25 mouse cellular contexts compared by ENCODE assay signal in the genomic region with DNA sequence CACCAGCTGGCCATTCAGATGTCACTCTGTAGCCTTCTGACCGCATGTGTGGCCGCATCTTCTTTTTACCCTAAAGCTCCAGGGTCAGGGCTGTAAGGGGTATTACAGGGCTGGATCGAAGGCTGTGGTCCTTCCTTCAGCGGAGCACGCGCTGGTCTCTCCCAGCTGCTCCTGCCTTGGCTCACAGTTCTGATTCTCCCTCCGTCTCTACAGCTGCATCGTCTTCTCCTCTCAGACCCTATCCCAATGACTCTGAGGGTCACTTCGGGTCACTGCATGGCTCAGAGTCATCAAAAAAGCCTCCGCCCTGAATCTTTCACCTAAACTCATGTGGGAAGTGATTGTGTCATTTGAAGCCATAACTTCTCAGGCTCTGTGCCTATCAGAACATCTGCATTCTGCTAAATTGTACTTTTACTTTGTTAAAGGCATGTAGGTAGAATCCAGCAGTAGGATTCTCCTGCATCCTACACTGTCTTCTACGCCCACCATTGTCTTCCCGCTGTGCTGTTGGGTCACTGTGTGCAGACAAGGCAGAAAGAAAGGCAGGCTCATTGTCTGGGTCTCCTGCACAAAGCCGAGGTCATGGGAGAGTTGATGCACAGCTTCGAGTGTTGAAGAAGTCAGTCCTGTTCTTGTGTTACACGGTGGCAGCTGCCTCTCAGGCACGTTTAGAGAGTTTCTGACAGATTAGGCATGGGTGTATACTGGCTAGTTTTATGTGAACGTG.
DNase-seq lines count a peak whose midpoint lies in the region; ATAC-seq lines count a peak whose summit lies in the region.
"Had no signal": no experiment of that assay in that cellular context is flagged by ENCODE, and none has a peak within 500 bp of the region (broad histone marks: within the 10 kb centered on the region; RNA-seq: fewer than 3 reads in every experiment).

No protein-coding gene starts in this region.

- H3K4me2 ChIP-seq in forebrain, embryonic 12.5 days = no peak overlapping the region
- no peak overlapping the region for H3K4me2 ChIP-seq in midbrain, embryonic 14.5 days (ENCODE audit: low read length)
- H3K4me2 ChIP-seq: embryonic facial prominence, embryonic 13.5 days; heart, embryonic 13.5 days; hindbrain, embryonic 15.5 days had no signal

- no peak for DNase-seq in forebrain, embryonic 10.5 days (ENCODE audit: extremely low spot score, low spot score)
- peak; percentile 55 for DNase-seq in midbrain, embryonic 10.5 days (ENCODE audit: low spot score)
- DNase-seq in midbrain, embryonic 14.5 days = no peak
- no peak for DNase-seq in embryonic facial prominence, embryonic 10.5 days (ENCODE audit: low spot score)
- no peak for DNase-seq in thymus, postnatal 0 days (ENCODE audit: low spot score)
- DNase-seq in right cerebral cortex, adult 18-20 months = no peak
- DNase-seq: adrenal gland, adult 8-10 months; adrenal gland, postnatal 36 days; cerebellum, adult 18-20 months; cerebellum, adult 9-10 months; cerebellum, postnatal 14 days; forebrain, postnatal 0 days; gastrocnemius, postnatal 25 days; heart, adult 2 months; heart, postnatal 14 days; heart, postnatal 4 days had no signal

- peak overlapping the region; percentile 25; the same call in 1 of the 2 replicates for H3K27ac ChIP-seq in forebrain, embryonic 10.5 days
- H3K27ac ChIP-seq in forebrain, embryonic 12.5 days = no peak overlapping the region
- peak overlapping the region; percentile 65 for H3K27ac ChIP-seq in midbrain, embryonic 10.5 days (replicated peaks)
- H3K27ac ChIP-seq in midbrain, embryonic 14.5 days (replicated peaks; ENCODE audit: low read depth, low read length) = no peak overlapping the region
- H3K27ac ChIP-seq in embryonic facial prominence, embryonic 10.5 days (replicated peaks) = 0 out of 2 replicates have a peak overlapping the region, but pooled peaks have one; percentile 24
- H3K27ac ChIP-seq: embryonic facial prominence, embryonic 13.5 days; heart, adult 2 months; heart, embryonic 10.5 days; heart, embryonic 13.5 days; hindbrain, embryonic 15.5 days had no signal

- peaks cover 37% of the 10 kb centered on the region for H3K27me3 ChIP-seq in forebrain, embryonic 10.5 days (ENCODE audit: poor library complexity, severe bottlenecking)
- peaks cover 67% of the 10 kb centered on the region for H3K27me3 ChIP-seq in forebrain, embryonic 12.5 days
- H3K27me3 ChIP-seq in midbrain, embryonic 10.5 days (ENCODE audit: low read depth, poor library complexity, severe bottlenecking) = peaks cover 41% of the 10 kb centered on the region
- H3K27me3 ChIP-seq in midbrain, embryonic 14.5 days (ENCODE audit: control insufficient read depth, insufficient read depth, low read length) = no peaks in the 10 kb centered on the region
- H3K27me3 ChIP-seq in embryonic facial prominence, embryonic 10.5 days (replicated peaks; ENCODE audit: low read depth, poor library complexity, severe bottlenecking) = peaks cover 16% of the 10 kb centered on the region; the same call in 1 of the 2 replicates
- H3K27me3 ChIP-seq: embryonic facial prominence, embryonic 13.5 days; heart, embryonic 13.5 days; hindbrain, embryonic 15.5 days had no signal

- no peak for ATAC-seq in forebrain, embryonic 12.5 days (ENCODE audit: low FRiP score)
- ATAC-seq in midbrain, embryonic 14.5 days (ENCODE audit: low FRiP score, low TSS enrichment) = no peak
- ATAC-seq: activated CD4-positive, CD25-positive, alpha-beta regulatory T cell, adult 4 months; forebrain, embryonic 14.5 days; forebrain, postnatal 0 days; intestine, postnatal 0 days had no signal

- H3K9ac ChIP-seq in forebrain, embryonic 12.5 days = no peak overlapping the region
- H3K9ac ChIP-seq in midbrain, embryonic 14.5 days (replicated peaks; ENCODE audit: low read length) = no peak overlapping the region
- H3K9ac ChIP-seq: embryonic facial prominence, embryonic 13.5 days; forebrain, postnatal 0 days; heart, embryonic 13.5 days; hindbrain, embryonic 15.5 days had no signal

- no peaks in the 10 kb centered on the region for H3K9me3 ChIP-seq in forebrain, embryonic 10.5 days
- no peaks in the 10 kb centered on the region for H3K9me3 ChIP-seq in forebrain, embryonic 12.5 days
- H3K9me3 ChIP-seq in midbrain, embryonic 10.5 days (replicated peaks) = no peaks in the 10 kb centered on the region
- no peaks in the 10 kb centered on the region for H3K9me3 ChIP-seq in midbrain, embryonic 14.5 days (ENCODE audit: control insufficient read depth, low read length)
- no peaks in the 10 kb centered on the region for H3K9me3 ChIP-seq in embryonic facial prominence, embryonic 10.5 days
- H3K9me3 ChIP-seq: embryonic facial prominence, embryonic 13.5 days; heart, embryonic 10.5 days; heart, embryonic 13.5 days; hindbrain, embryonic 15.5 days had no signal

- 48% methylated on average over 17 of the region's 17 CpGs for WGBS in forebrain, embryonic 10.5 days
- WGBS in forebrain, embryonic 12.5 days = 40% methylated on average over 17 of the region's 17 CpGs
- WGBS in midbrain, embryonic 10.5 days = 26% methylated on average over 17 of the region's 17 CpGs
- 23% methylated on average over 17 of the region's 17 CpGs for WGBS in midbrain, embryonic 14.5 days
- 57% methylated on average over 17 of the region's 17 CpGs for WGBS in embryonic facial prominence, embryonic 10.5 days

- H3K36me3 ChIP-seq in forebrain, embryonic 10.5 days (replicated peaks) = no peaks in the 10 kb centered on the region
- H3K36me3 ChIP-seq in forebrain, embryonic 12.5 days (replicated peaks) = no peaks in the 10 kb centered on the region
- no peaks in the 10 kb centered on the region for H3K36me3 ChIP-seq in midbrain, embryonic 10.5 days
- no peaks in the 10 kb centered on the region for H3K36me3 ChIP-seq in midbrain, embryonic 14.5 days (ENCODE audit: control insufficient read depth, insufficient read depth, low read length)
- no peaks in the 10 kb centered on the region for H3K36me3 ChIP-seq in embryonic facial prominence, embryonic 10.5 days (replicated peaks)
- H3K36me3 ChIP-seq: embryonic facial prominence, embryonic 13.5 days; heart, embryonic 10.5 days; heart, embryonic 13.5 days; hindbrain, embryonic 15.5 days had no signal

- H3K4me1 ChIP-seq in forebrain, embryonic 10.5 days = peaks cover 98% of the 10 kb centered on the region
- peaks cover 75% of the 10 kb centered on the region for H3K4me1 ChIP-seq in forebrain, embryonic 12.5 days
- peaks cover 94% of the 10 kb centered on the region for H3K4me1 ChIP-seq in midbrain, embryonic 10.5 days
- peaks cover 42% of the 10 kb centered on the region for H3K4me1 ChIP-seq in midbrain, embryonic 14.5 days (ENCODE audit: control insufficient read depth, insufficient read depth, low read length)
- H3K4me1 ChIP-seq in embryonic facial prominence, embryonic 10.5 days = peaks cover 93% of the 10 kb centered on the region

- H3K4me3 ChIP-seq in forebrain, embryonic 10.5 days = no peak overlapping the region
- no peak overlapping the region for H3K4me3 ChIP-seq in forebrain, embryonic 12.5 days (replicated peaks)
- 0 out of 2 replicates have a peak overlapping the region, but pooled peaks have one; percentile 2 for H3K4me3 ChIP-seq in midbrain, embryonic 10.5 days
- no peak overlapping the region for H3K4me3 ChIP-seq in midbrain, embryonic 14.5 days (replicated peaks; ENCODE audit: low read depth, low read length)
- H3K4me3 ChIP-seq in embryonic facial prominence, embryonic 10.5 days = no peak overlapping the region
- H3K4me3 ChIP-seq: embryonic facial prominence, embryonic 13.5 days; erythroblast, embryonic 14.5 days; heart, adult 2 months; heart, embryonic 10.5 days; heart, embryonic 13.5 days; hindbrain, embryonic 15.5 days had no signal

Comparison
In these comparisons a context has a peak if more than half of its experiments do, and no peak if none do; other contexts are left out.
1. H3K27ac ChIP-seq: peak in forebrain, embryonic 10.5 days (single experiment), midbrain, embryonic 10.5 days (single experiment) and embryonic facial prominence, embryonic 10.5 days (single experiment); none in forebrain, embryonic 12.5 days (single experiment) and midbrain, embryonic 14.5 days (single experiment).